Mouse (Mus musculus): Measurements from ENCODE around the gene Nol4l.

Gene Nol4l

GRCm38 (mm10) chr2:153445137-153446016 lies 84.4 kb downstream of the Nol4l start:
- peak; percentile 11 for DNase-seq (ENCODE audit: low read depth, low spot score)

- DNase-seq (ENCODE audit: low read depth, low spot score), result peak; percentile 15
These were observed 85.3 kb downstream of the Nol4l start for GRCm38 (mm10) chr2:153444254-153445136.

- DNase-seq (ENCODE audit: low read depth, low spot score), result no peak
These were observed 86.1 kb downstream of the Nol4l start for GRCm38 (mm10) chr2:153443434-153444240.

- no peak for DNase-seq (ENCODE audit: low read depth, low spot score)
These were observed 87.1 kb downstream of the Nol4l start for GRCm38 (mm10) chr2:153442720-153443119.

GRCm38 (mm10) chr2:153441228-153441627 lies 88.5 kb downstream of the Nol4l start:
- DNase-seq (ENCODE audit: low read depth, low spot score), result no peak

- no peak for DNase-seq (ENCODE audit: low read depth, low spot score)
These were observed 89.0 kb downstream of the Nol4l start for GRCm38 (mm10) chr2:153440755-153441154.

GRCm38 (mm10) chr2:153437306-153437659 lies 92.5 kb downstream of the Nol4l start:
- no peak for DNase-seq (ENCODE audit: low read depth, low spot score)

- no peak for DNase-seq (ENCODE audit: low read depth, low spot score)
These were observed 93.0 kb downstream of the Nol4l start for GRCm38 (mm10) chr2:153436641-153437305.

GRCm38 (mm10) chr2:153434880-153435831 lies 94.6 kb downstream of the Nol4l start:
- no peak for DNase-seq (ENCODE audit: low read depth, low spot score)

GRCm38 (mm10) chr2:153433859-153434258 lies 95.9 kb downstream of the Nol4l start:
- no peak for DNase-seq (ENCODE audit: low read depth, low spot score)

- no peak for DNase-seq (ENCODE audit: low read depth, low spot score)
These were observed 97.3 kb downstream of the Nol4l start for GRCm38 (mm10) chr2:153432492-153432891.

GRCm38 (mm10) chr2:153430571-153430970 lies 99.2 kb downstream of the Nol4l start:
- no peak for DNase-seq (ENCODE audit: low read depth, low spot score)

GRCm38 (mm10) chr2:153428485-153428884 lies 101.3 kb downstream of the Nol4l start:
- DNase-seq (ENCODE audit: low read depth, low spot score), result no peak

- DNase-seq (ENCODE audit: low read depth, low spot score), result no peak
These were observed 102.8 kb downstream of the Nol4l start for GRCm38 (mm10) chr2:153426931-153427330.

- no peak for DNase-seq (ENCODE audit: low read depth, low spot score)
These were observed 103.6 kb downstream of the Nol4l start for GRCm38 (mm10) chr2:153425998-153426670.

- no peak for DNase-seq (ENCODE audit: low read depth, low spot score)
These were observed 104.5 kb downstream of the Nol4l start for GRCm38 (mm10) chr2:153425124-153425844.

- DNase-seq (ENCODE audit: low read depth, low spot score), result no peak
These were observed 105.2 kb downstream of the Nol4l start for GRCm38 (mm10) chr2:153424557-153424956.

GRCm38 (mm10) chr2:153423113-153423512 lies 106.7 kb downstream of the Nol4l start:
- no peak for DNase-seq (ENCODE audit: low read depth, low spot score)

- no peak for DNase-seq (ENCODE audit: low read depth, low spot score)
These were observed 107.7 kb downstream of the Nol4l start for GRCm38 (mm10) chr2:153422051-153422450.
